Mouse (Mus musculus) heart, postnatal 0 days (tissue): Measurements from ENCODE around the gene Eef1akmt4. TPM values are rescaled to one million over a fixed set of nuclear protein-coding genes. Genes with fewer than 3 reads are reported as not detected.

ENCODE experiments used
- ATAC-seq: fragments of 200-750 bp; cut with Nextera tagmentation; 2 replicates; pipeline ENCODE4 v1.8.0; 2017; ENCODE audit warnings: low read depth, moderate number of reproducible peaks, moderate library complexity; ENCODE audit not compliant: insufficient read depth
- DNase-seq: peaks from one replicate; pipeline ENCODE4 v3.0.0-alpha.2; 2016; ENCODE audit warnings: low spot score
- H3K27ac ChIP-seq: fragments of 300-500 bp; sonication (generic); 2 replicates; pipeline ENCODE4 v1.5.1; 2014; ENCODE audit warnings: low read depth, mild to moderate bottlenecking
- H3K27me3 ChIP-seq: fragments of 300-500 bp; sonication (generic); 2 replicates; pipeline ENCODE4 v1.6.1; 2014; ENCODE audit warnings: low read length, mixed read lengths; ENCODE audit not compliant: control insufficient read depth, insufficient read depth
- H3K36me3 ChIP-seq: fragments of 300-500 bp; sonication (generic); replicated peaks from 2 replicates; pipeline ENCODE4 v1.6.1; 2014; ENCODE audit warnings: low read length, mixed read lengths; ENCODE audit not compliant: control insufficient read depth, insufficient read depth
- H3K4me1 ChIP-seq: fragments of 300-500 bp; sonication (generic); 2 replicates; pipeline ENCODE4 v1.6.1; 2014; ENCODE audit warnings: antibody characterized with exemption; ENCODE audit not compliant: control insufficient read depth, insufficient read depth
- H3K4me2 ChIP-seq: fragments of 300-500 bp; sonication (generic); 2 replicates; pipeline ENCODE4 v1.6.1; 2014; ENCODE audit warnings: low read depth, mild to moderate bottlenecking, low read length, moderate library complexity
- H3K4me3 ChIP-seq: fragments of 300-500 bp; sonication (generic); 2 replicates; pipeline ENCODE4 v1.5.1; 2014; ENCODE audit warnings: low read depth, low read length
- H3K9ac ChIP-seq: fragments of 300-500 bp; sonication (generic); replicated peaks from 2 replicates; pipeline ENCODE4 v1.6.1; 2014; ENCODE audit warnings: low read depth, low read length, mixed read lengths
- H3K9me3 ChIP-seq: fragments of 300-500 bp; sonication (generic); replicated peaks from 2 replicates; pipeline ENCODE4 v1.6.1; 2016; ENCODE audit warnings: low read length; ENCODE audit not compliant: control insufficient read depth
- CTCF ChIP-seq: IDR thresholded peaks from 2 replicates; pipeline ENCODE4 v1.5.1; 2016; ENCODE audit warnings: antibody characterized with exemption, control low read depth, low read depth
- EP300 ChIP-seq: IDR thresholded peaks from 2 replicates; pipeline ENCODE4 v1.6.1; 2016; ENCODE audit warnings: antibody characterized with exemption, low read depth
- WGBS: fragments of 180-500 bp; shearing (Covaris S2); extraction: QIAGEN DNeasy Blood & Tissue Kit; methylation state at CpG from one replicate; pipeline ENCODE4 v1.1.7; 2014; 5-methylcytosine and 5-hydroxymethylcytosine counted together
- polyA plus RNA-seq: library from polyadenylated mRNA; unstranded; fragments of >200 nt; fragmentation: Nextera tagmentation; extraction: Ambion mirVana; gene quantifications from 2 replicates; pipeline ENCODE4 v1.2.1, GENCODE M21; 2015
- total RNA-seq: library from RNA; depleted of rRNA; stranded (reverse); fragments of >200 nt; gene quantifications from 2 replicates; pipeline ENCODE4 v1.2.3, GENCODE M21; 2014; ENCODE audit warnings: low replicate concordance

Eef1akmt4 gene
- total and polyA plus RNA-seq, 2 experiments from 2014 or later: 9.5 to 11.2 TPM

DNA sequence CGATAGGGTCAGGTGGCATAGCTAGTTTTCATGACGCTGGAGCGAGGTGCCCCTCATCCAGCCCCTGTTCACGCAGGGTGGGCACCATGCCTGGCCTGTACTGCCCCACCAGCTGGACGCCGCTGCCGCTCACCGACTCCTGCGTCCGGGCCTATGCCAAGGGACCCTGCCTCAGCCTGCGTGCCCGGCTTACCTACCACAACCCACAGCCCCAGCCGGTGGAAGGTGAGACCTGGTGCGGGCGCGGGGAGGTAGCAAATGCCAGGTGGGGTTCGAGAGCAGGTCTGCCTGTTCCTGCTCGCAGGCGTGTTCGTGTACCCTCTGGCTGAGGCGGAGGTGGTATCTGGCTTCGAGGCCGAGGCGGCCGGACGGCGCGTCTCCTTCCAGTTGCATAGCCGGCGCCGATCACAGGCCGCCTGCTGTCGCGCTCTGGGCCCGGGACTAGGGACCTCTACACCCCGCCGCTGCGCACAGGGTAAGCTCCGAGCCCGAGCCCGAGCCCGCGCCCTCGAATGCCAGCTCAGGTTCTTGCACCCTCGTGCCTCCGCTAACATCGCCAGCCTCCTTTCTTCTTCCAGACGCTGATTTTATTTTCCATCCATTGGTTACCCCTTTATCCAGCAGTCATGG lies 20.2 kb upstream of the Eef1akmt4 start:
- no peak overlapping the region for H3K27ac ChIP-seq
- DNase-seq (no peak), ATAC-seq (no peak)
- H3K4me2 ChIP-seq: peak overlapping the region; percentile 12; the same call in 1 of the 2 replicates
- 5% methylated on average over 48 of the region's 48 CpGs for WGBS
- peaks cover 11% of the 10 kb centered on the region; the same call in 1 of the 2 replicates for H3K4me1 ChIP-seq
- peaks cover 62% of the 10 kb centered on the region for H3K27me3 ChIP-seq
- no peaks in the 10 kb centered on the region for H3K9me3 ChIP-seq
- H3K36me3 ChIP-seq: no peaks in the 10 kb centered on the region
- H3K9ac ChIP-seq: no peak overlapping the region
- peak overlapping the region; percentile 15; the same call in 1 of the 2 replicates for H3K4me3 ChIP-seq
- TF ChIP-seq CTCF (no peak), EP300 (no peak)

DNA sequence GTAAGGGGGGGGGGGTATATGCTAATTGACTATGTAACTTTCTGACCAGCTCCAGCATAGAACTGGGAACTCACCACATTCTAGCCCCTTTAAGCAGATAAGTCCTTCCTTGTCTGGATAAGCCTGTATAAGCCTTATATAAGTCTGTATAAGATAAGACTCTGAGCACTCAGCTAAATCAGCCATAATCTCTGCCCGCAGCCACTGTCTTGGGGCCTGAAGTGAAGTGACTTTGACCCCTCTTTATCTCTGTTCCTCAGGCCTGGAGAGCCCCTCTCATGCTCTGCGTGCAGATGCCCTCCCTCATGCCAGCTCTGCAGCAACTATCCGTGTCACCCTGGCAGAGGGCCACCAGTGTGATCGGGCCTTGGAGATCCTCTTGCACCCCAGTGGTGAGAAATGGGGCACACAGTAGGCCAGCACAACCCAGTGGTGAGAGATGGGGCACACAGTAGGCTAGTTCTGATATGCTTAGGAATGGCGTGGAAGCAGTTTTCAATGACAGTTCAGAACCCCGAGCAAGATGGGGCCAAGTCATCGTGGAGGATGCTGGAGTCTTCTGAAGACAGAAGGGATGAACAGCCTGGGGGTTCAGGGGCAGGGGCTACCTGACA lies 16.2 kb upstream of the Eef1akmt4 start:
- Histone ChIP-seq H3K9ac (no peak overlapping the region), H3K4me1 (peaks cover 5% of the 10 kb centered on the region; the same call in 1 of the 2 replicates), H3K9me3 (no peaks in the 10 kb centered on the region), H3K4me3 (no peak overlapping the region), H3K36me3 (no peaks in the 10 kb centered on the region), H3K27ac (no peak overlapping the region), H3K27me3 (peaks cover 44% of the 10 kb centered on the region), H3K4me2 (no peak overlapping the region)
- ATAC-seq: no peak
- TF ChIP-seq EP300 (no peak), CTCF (no peak)
- DNase-seq: no peak
- WGBS: 66% methylated on average over 7 of the region's 7 CpGs

DNA sequence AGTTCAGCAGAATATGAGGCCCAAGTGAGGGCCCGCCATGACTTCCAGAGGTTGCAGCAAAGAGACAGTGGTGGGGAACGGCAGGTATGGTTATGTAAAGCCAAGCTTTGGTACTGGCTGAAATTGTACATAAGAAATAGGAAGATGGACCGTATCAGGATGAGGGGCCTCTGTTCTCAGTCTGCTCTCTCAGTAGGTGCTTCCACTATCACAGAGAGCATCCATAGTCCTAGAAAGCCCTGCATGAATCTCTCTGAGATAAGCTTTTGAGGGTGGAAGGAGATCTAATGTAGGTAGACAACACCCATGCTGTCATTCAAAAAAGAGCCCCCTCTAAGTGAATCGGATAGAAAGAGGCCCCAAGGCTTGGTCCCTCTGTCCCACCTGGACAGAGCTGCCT lies 15.7 kb upstream of the Eef1akmt4 start:
- H3K9me3 ChIP-seq: no peaks in the 10 kb centered on the region
- WGBS: 76% methylated on average over 4 of the region's 4 CpGs
- no peak overlapping the region for H3K9ac ChIP-seq
- no peak overlapping the region for H3K4me3 ChIP-seq
- H3K27ac ChIP-seq: no peak overlapping the region
- TF ChIP-seq CTCF (no peak), EP300 (no peak)
- DNase-seq (no peak), ATAC-seq (no peak)
- H3K4me2 ChIP-seq: no peak overlapping the region
- H3K27me3 ChIP-seq: peaks cover 38% of the 10 kb centered on the region
- H3K36me3 ChIP-seq: no peaks in the 10 kb centered on the region
- no peaks in the 10 kb centered on the region; the same call in 1 of the 2 replicates for H3K4me1 ChIP-seq

DNA sequence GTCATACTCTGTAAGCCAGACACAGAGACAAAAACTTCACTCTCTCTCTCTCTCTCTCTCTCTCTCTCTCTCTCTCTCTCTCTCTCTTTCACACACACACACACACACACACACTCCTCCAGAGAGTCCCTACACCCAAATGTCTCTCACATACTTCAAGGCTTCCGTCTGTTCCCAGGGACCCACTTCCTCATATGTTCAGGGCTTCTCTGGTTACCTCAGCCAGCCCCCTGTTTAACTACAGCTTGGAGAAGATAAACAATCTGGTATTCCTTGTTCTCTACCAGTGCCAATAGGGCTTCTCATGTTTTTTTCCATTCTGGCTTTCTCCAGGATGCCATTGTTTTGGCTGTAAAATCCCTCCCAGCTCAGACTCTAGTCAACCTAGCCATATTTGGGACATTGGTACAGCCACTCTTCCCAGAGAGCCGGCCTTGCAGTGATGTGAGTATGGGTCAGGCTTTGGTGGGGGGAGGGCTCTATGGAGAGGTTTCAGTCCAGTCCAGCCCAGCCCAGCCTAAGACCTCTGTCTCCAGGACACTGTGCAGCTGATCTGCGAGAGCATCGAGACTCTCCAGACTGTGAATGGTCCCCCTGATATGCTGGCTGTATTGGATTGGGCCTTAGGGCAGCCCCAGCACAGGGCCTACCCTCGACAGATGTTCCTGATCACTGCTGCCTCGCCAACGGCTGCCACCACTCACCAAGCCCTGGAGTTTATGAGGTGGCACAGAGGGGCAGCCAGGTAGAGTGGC lies 14.5 kb upstream of the Eef1akmt4 start:
- Histone ChIP-seq H3K9ac (no peak overlapping the region), H3K4me1 (no peaks in the 10 kb centered on the region), H3K4me3 (no peak overlapping the region), H3K27me3 (peaks cover 27% of the 10 kb centered on the region), H3K27ac (no peak overlapping the region), H3K4me2 (no peak overlapping the region), H3K9me3 (no peaks in the 10 kb centered on the region), H3K36me3 (no peaks in the 10 kb centered on the region)
- DNase-seq (no peak), ATAC-seq (no peak)
- TF ChIP-seq CTCF (no peak), EP300 (no peak)
- 54% methylated on average over 7 of the region's 7 CpGs for WGBS

DNA sequence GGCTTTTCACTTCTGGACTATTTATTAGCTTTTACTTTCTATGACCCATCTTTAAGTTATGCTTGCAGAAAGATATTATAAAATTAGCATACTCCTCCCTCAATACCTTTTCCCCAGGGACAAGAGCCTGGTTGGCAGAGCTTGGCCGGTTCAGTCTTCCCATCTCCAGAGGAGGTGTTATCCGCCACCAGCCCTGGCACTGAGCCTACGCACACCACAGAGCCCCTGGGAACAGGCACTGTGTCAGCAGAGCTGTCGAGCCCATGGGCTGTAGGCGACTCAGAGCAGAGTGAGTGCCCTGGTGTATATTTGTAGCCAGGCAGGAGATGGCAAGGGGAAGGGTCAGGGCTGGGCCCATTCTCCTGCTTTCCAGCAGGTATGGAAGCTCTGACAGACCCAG lies 10.9 kb upstream of the Eef1akmt4 start:
- WGBS: 51% methylated on average over 5 of the region's 5 CpGs
- Histone ChIP-seq H3K36me3 (peaks cover 7% of the 10 kb centered on the region), H3K9me3 (no peaks in the 10 kb centered on the region), H3K27me3 (0 out of 2 replicates have a peak, but pooled peaks cover 7% of the 10 kb centered on the region), H3K4me3 (no peak overlapping the region), H3K9ac (no peak overlapping the region), H3K4me2 (no peak overlapping the region), H3K27ac (no peak overlapping the region), H3K4me1 (no peaks in the 10 kb centered on the region)
- DNase-seq (no peak), ATAC-seq (no peak)
- no peak for TF ChIP-seq EP300
